Mouse (Mus musculus): ENCODE data around the gene Otop2. TPM values are rescaled to one million over a fixed set of nuclear protein-coding genes. Genes with fewer than 3 reads are reported as not detected.

Otop2 gene
- polyA plus RNA-seq, 1 experiment from 2014 or later = not detected

DNA sequence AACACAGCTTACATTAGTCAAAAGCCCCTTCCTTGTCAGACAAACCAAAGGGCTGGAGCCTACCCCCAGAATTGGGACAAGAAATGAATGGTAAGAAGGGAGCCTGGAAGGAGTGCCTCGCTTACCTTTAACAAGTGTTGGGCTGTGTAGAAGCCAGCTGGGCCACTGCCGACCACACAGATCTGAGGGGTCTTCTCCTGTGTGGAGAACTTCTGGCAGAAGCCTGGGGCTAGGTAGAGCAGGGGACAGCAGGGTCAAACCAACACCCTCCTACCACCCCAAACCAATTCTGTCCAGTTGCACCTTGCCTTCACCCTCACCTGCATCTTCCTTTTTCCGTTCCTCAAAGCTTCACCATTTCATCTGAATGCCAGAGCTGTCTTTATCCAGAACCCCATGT, 31.0 kb upstream of the Otop2 start:
- no peaks in the 10 kb centered on the region for H3K9me3 ChIP-seq (ENCODE audit: control insufficient read depth, low read length)
- peaks cover 8 to 13% of the 10 kb centered on the region in 2 experiments for H3K4me1 ChIP-seq (ENCODE audit: control insufficient read depth in 2 of 2, insufficient read depth in 2 of 2, low read length in 2 of 2)
- peak overlapping the region in 1 of 2 experiments; percentile 78; a peak in 1 of 4 replicates for H3K27ac ChIP-seq (replicated peaks in 1 of 2; ENCODE audit: control insufficient read depth in 1 of 2, insufficient read depth in 1 of 2, low read depth in 2 of 2, low read length in 2 of 2)
- ATAC-seq (ENCODE audit: insufficient number of reproducible peaks, insufficient read depth, low FRiP score, low read depth) = no peak
- peaks cover 6% of the 10 kb centered on the region; the same call in 1 of the 2 replicates for H3K36me3 ChIP-seq (ENCODE audit: control insufficient read depth, insufficient read depth, low read length)
- peak overlapping the region; percentile 80 for H3K9ac ChIP-seq (ENCODE audit: low read length)
- 58% methylated on average over 3 of the region's 3 CpGs for WGBS
- no peaks in the 10 kb centered on the region for H3K27me3 ChIP-seq (ENCODE audit: control insufficient read depth, insufficient read depth, low read length)
- H3K4me3 ChIP-seq (ENCODE audit: control insufficient read depth in 1 of 2, insufficient read depth in 1 of 2, low read depth in 1 of 2, low read length in 2 of 2) = peak overlapping the region in 1 of 2 experiments; percentile 67; a peak in 3 of 4 replicates
- peak overlapping the region; percentile 89 for H3K4me2 ChIP-seq (ENCODE audit: low read length)

DNA sequence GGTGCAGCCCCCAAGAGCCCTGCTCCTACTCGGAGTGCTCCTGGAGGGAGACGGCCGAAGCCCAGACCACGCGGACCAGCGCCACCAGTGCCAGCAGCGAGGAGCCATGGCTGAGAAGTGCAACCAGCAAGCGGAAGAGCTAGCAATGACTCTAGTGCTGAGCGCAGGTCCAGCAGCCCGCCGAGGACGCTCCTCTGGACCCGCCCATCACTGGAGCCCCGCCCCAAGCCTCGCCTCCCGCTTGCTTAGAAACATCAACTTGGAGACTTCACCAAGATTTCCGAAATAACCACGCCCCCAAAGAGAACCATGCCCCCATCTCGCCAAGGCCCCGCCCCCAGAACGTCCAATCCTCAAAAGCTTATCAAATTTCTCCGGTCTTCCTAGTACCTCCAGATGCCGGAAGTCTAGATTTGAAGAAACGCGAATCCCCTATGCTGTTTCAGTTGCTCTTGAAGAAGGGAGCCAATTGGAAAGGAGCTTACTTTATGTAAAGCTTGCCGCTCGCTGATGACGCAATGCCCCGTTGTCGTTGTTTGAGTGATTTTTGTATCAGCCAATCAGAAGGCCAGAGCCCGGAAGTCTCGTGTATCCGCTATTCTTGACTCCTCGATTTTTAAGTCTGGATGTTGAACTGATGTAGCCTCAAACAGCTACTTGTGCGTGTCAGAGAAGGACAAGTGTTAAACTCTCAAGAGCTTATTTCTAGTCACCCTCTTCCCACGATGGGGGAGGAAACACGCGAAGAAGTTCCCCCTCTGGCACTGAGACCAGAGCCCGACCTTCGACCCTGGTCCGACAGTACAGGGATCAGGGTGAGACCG, 30.0 kb upstream of the Otop2 start, which contains the start of gene Fdxr:
Fdxr (minus strand) TSS at position 271 of the 824 bp plus-strand sequence.
- WGBS = under 1% methylated on average over 42 of the region's 42 CpGs
- peak; percentile 93 for ATAC-seq (ENCODE audit: insufficient number of reproducible peaks, insufficient read depth, low FRiP score, low read depth)
- peak within 1 kb of the TSS; percentile 89 for H3K4me2 ChIP-seq (ENCODE audit: low read length)

GRCm38 (mm10) chr11:115277604-115277975, 29.4 kb upstream of the Otop2 start:
- Histone ChIP-seq H3K27ac (replicated peaks in 1 of 2; ENCODE audit: control insufficient read depth in 1 of 2, insufficient read depth in 1 of 2, low read depth in 2 of 2, low read length in 2 of 2) (peak overlapping the region; percentile 88 to 97), H3K4me2 (ENCODE audit: low read length) (peak overlapping the region; percentile 84), H3K4me1 (ENCODE audit: control insufficient read depth in 2 of 2, insufficient read depth in 2 of 2, low read length in 2 of 2) (peaks cover 11 to 13% of the 10 kb centered on the region in 2 experiments), H3K9ac (ENCODE audit: low read length) (peak overlapping the region; percentile 79), H3K9me3 (ENCODE audit: control insufficient read depth, low read length) (no peaks in the 10 kb centered on the region), H3K4me3 (ENCODE audit: control insufficient read depth in 1 of 2, insufficient read depth in 1 of 2, low read depth in 1 of 2, low read length in 2 of 2) (peak overlapping the region; percentile 67 to 94), H3K36me3 (ENCODE audit: control insufficient read depth, insufficient read depth, low read length) (no peaks in the 10 kb centered on the region), H3K27me3 (ENCODE audit: control insufficient read depth, insufficient read depth, low read length) (no peaks in the 10 kb centered on the region)
- ATAC-seq (ENCODE audit: insufficient number of reproducible peaks, insufficient read depth, low FRiP score, low read depth) = no peak
- WGBS = 20% methylated on average over 7 of the region's 7 CpGs

More for the DNA sequence above, 30.0 kb upstream of the Otop2 start, which contains the start of gene Fdxr:
- Histone ChIP-seq H3K9me3 (ENCODE audit: control insufficient read depth, low read length) (no peaks in the 10 kb centered on the region), H3K27me3 (ENCODE audit: control insufficient read depth, insufficient read depth, low read length) (no peaks in the 10 kb centered on the region), H3K9ac (ENCODE audit: low read length) (peak within 1 kb of the TSS; percentile 80), H3K27ac (replicated peaks in 1 of 2; ENCODE audit: control insufficient read depth in 1 of 2, insufficient read depth in 1 of 2, low read depth in 2 of 2, low read length in 2 of 2) (peak within 1 kb of the TSS; percentile 88 to 97), H3K4me3 (ENCODE audit: control insufficient read depth in 1 of 2, insufficient read depth in 1 of 2, low read depth in 1 of 2, low read length in 2 of 2) (peak within 1 kb of the TSS; percentile 67 to 94), H3K36me3 (ENCODE audit: control insufficient read depth, insufficient read depth, low read length) (no peaks in the 10 kb centered on the region), H3K4me1 (ENCODE audit: control insufficient read depth in 2 of 2, insufficient read depth in 2 of 2, low read length in 2 of 2) (peaks cover 9 to 13% of the 10 kb centered on the region in 2 experiments)

DNA sequence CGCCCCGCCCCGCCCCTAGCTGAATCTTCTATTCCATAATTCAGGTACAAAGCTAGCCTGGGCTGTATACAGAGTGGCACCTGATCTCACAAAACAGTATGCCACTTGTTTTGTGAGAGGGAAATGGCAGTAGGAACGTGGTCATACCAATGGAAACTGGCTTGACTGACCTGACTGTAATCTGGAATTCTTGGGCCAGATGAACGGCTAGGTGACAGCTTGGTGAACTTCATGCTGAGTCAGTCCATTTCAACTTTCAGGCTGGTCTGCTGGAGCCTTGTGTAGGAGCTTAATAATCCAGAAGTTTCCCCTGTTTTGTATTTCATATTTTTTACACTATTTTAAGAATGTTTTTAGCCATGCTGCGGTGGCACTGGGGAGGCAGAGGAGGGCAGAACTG, 28.8 kb upstream of the Otop2 start:
- peak overlapping the region; percentile 79; the same call in 1 of the 2 replicates for H3K9ac ChIP-seq (ENCODE audit: low read length)
- H3K27me3 ChIP-seq (ENCODE audit: control insufficient read depth, insufficient read depth, low read length) = no peaks in the 10 kb centered on the region
- no peak for ATAC-seq (ENCODE audit: insufficient number of reproducible peaks, insufficient read depth, low FRiP score, low read depth)
- no peaks in the 10 kb centered on the region for H3K36me3 ChIP-seq (ENCODE audit: control insufficient read depth, insufficient read depth, low read length)
- H3K27ac ChIP-seq (replicated peaks in 1 of 2; ENCODE audit: control insufficient read depth in 1 of 2, insufficient read depth in 1 of 2, low read depth in 2 of 2, low read length in 2 of 2) = no peak overlapping the region
- peak overlapping the region; percentile 84 for H3K4me2 ChIP-seq (ENCODE audit: low read length)
- 70% methylated on average over 6 of the region's 6 CpGs for WGBS
- H3K4me1 ChIP-seq (ENCODE audit: control insufficient read depth in 2 of 2, insufficient read depth in 2 of 2, low read length in 2 of 2) = peaks cover 12 to 13% of the 10 kb centered on the region in 2 experiments
- no peak overlapping the region for H3K4me3 ChIP-seq (ENCODE audit: control insufficient read depth in 1 of 2, insufficient read depth in 1 of 2, low read depth in 1 of 2, low read length in 2 of 2)
- H3K9me3 ChIP-seq (ENCODE audit: control insufficient read depth, low read length) = no peaks in the 10 kb centered on the region

DNA sequence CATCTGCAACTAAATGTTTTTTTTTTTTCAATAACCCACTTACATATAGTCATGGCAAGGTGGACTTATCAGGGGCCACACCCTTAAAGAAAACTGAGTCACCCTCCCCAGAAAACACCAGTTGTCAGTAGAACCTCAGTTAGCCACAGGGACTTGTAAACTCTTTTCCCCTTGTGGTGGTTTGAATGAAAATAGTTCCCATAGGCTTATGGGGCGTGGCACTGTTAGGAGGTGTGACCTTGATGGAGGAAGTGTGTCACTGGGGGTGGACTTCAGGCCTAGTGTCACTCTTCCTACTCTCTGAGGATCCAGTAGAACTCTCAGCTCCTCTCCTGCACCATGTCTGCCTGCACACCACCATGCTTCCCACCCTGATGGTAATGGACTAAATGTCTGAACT, 27.2 kb upstream of the Otop2 start:
- Histone ChIP-seq H3K27ac (replicated peaks in 1 of 2; ENCODE audit: control insufficient read depth in 1 of 2, insufficient read depth in 1 of 2, low read depth in 2 of 2, low read length in 2 of 2) (no peak overlapping the region), H3K27me3 (ENCODE audit: control insufficient read depth, insufficient read depth, low read length) (no peaks in the 10 kb centered on the region), H3K36me3 (ENCODE audit: control insufficient read depth, insufficient read depth, low read length) (no peaks in the 10 kb centered on the region), H3K9ac (ENCODE audit: low read length) (no peak overlapping the region), H3K4me3 (ENCODE audit: control insufficient read depth in 1 of 2, insufficient read depth in 1 of 2, low read depth in 1 of 2, low read length in 2 of 2) (no peak overlapping the region), H3K9me3 (ENCODE audit: control insufficient read depth, low read length) (no peaks in the 10 kb centered on the region), H3K4me2 (ENCODE audit: low read length) (no peak overlapping the region), H3K4me1 (ENCODE audit: control insufficient read depth in 2 of 2, insufficient read depth in 2 of 2, low read length in 2 of 2) (peaks cover 12 to 13% of the 10 kb centered on the region in 2 experiments)
- WGBS = 81% methylated on average over 1 of the region's 1 CpGs
- ATAC-seq (ENCODE audit: insufficient number of reproducible peaks, insufficient read depth, low FRiP score, low read depth) = no peak

- 65% methylated on average over 8 of the region's 8 CpGs for WGBS
- H3K4me2 ChIP-seq (ENCODE audit: low read length) = no peak overlapping the region
- H3K27ac ChIP-seq (replicated peaks in 1 of 2; ENCODE audit: control insufficient read depth in 1 of 2, insufficient read depth in 1 of 2, low read depth in 2 of 2, low read length in 2 of 2) = no peak overlapping the region; a peak in 1 of 4 replicates
- H3K4me3 ChIP-seq (ENCODE audit: control insufficient read depth in 1 of 2, insufficient read depth in 1 of 2, low read depth in 1 of 2, low read length in 2 of 2) = no peak overlapping the region
- H3K4me1 ChIP-seq (ENCODE audit: control insufficient read depth in 2 of 2, insufficient read depth in 2 of 2, low read length in 2 of 2) = peaks cover 5 to 7% of the 10 kb centered on the region in 2 experiments
- no peak overlapping the region for H3K9ac ChIP-seq (ENCODE audit: low read length)
- ATAC-seq (ENCODE audit: insufficient number of reproducible peaks, insufficient read depth, low FRiP score, low read depth) = no peak
- H3K36me3 ChIP-seq (ENCODE audit: control insufficient read depth, insufficient read depth, low read length) = no peaks in the 10 kb centered on the region
- H3K27me3 ChIP-seq (ENCODE audit: control insufficient read depth, insufficient read depth, low read length) = no peaks in the 10 kb centered on the region
- H3K9me3 ChIP-seq (ENCODE audit: control insufficient read depth, low read length) = no peaks in the 10 kb centered on the region
Observed at GRCm38 (mm10) chr11:115282295-115282694, 24.7 kb upstream of the Otop2 start.

DNA sequence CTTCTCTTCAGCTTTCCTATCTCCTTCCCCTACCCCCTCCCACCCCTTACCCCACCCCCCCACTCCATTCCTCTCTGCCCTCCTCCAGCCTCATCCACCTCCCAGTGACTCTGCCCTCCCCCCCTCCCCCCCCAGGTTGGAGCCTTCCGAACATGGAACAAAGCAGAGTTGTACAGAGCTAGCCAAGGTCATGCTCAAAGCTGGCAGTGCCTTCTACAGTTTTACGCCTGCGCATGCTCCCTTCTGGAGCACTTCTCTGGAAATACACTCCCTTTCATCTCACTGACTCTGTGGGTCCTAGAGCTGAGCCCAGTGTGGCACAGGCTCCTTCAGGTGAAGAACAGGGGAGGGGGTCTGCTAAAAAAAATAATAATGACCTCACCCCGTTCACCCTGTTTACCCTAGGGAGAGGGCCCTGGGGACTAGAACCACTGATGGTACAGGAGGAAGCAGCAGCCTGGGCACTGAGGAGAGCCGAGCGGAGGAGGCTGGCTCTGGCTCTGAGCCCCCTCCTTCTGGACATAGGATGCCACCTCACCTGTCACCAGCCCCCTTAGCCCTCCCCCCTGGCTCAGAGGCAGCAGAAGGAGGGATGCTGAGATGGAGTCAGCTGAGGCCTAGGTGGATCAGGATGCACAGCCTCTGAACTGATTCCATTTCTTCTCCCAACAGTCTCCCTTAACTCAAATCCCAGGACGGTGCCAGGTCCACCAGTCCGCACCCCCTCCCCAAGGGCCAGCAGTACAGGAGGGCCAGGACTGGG, 24.1 kb upstream of the Otop2 start:
- no peaks in the 10 kb centered on the region for H3K36me3 ChIP-seq (ENCODE audit: control insufficient read depth, insufficient read depth, low read length)
- H3K9ac ChIP-seq (ENCODE audit: low read length) = no peak overlapping the region
- H3K27me3 ChIP-seq (ENCODE audit: control insufficient read depth, insufficient read depth, low read length) = no peaks in the 10 kb centered on the region
- H3K4me1 ChIP-seq (ENCODE audit: control insufficient read depth in 2 of 2, insufficient read depth in 2 of 2, low read length in 2 of 2) = peaks cover 4 to 5% of the 10 kb centered on the region in 2 experiments; a peak in 3 of 4 replicates
- ATAC-seq (ENCODE audit: insufficient number of reproducible peaks, insufficient read depth, low FRiP score, low read depth) = 0 out of 2 replicates have a peak, but pooled peaks have one; percentile 2
- WGBS = 71% methylated on average over 8 of the region's 8 CpGs
- H3K4me3 ChIP-seq (ENCODE audit: control insufficient read depth in 1 of 2, insufficient read depth in 1 of 2, low read depth in 1 of 2, low read length in 2 of 2) = no peak overlapping the region
- H3K9me3 ChIP-seq (ENCODE audit: control insufficient read depth, low read length) = no peaks in the 10 kb centered on the region
- H3K4me2 ChIP-seq (ENCODE audit: low read length) = no peak overlapping the region
- H3K27ac ChIP-seq (replicated peaks in 1 of 2; ENCODE audit: control insufficient read depth in 1 of 2, insufficient read depth in 1 of 2, low read depth in 2 of 2, low read length in 2 of 2) = no peak overlapping the region
